Mouse (Mus musculus) G1E (cell line): ENCODE data around the gene Olfr1274-ps.
"Not testable (repeated sequence)": the region's sequence is repeated elsewhere in the genome, so short reads cannot be mapped to it uniquely, and the experiment has no call there.

Experiments
- CTCF ChIP-seq: IDR thresholded peaks from 2 replicates; pipeline ENCODE4 v1.5.1; 2012; ENCODE audit warnings: low read depth, low read length, inconsistent platforms, mixed read lengths
- GATA1 ChIP-seq: IDR thresholded peaks from 2 replicates; pipeline ENCODE4 v1.6.1; 2012; ENCODE audit warnings: borderline replicate concordance, low read length, inconsistent platforms, mixed read lengths
- GATA2 ChIP-seq: IDR thresholded peaks from 2 replicates; pipeline ENCODE4 v1.6.1; 2012; ENCODE audit warnings: low read depth, low read length, inconsistent platforms, borderline replicate concordance
- POLR2AphosphoS5 ChIP-seq: IDR thresholded peaks from 2 replicates; pipeline ENCODE4 v1.6.1; 2012; ENCODE audit warnings: low read depth, low read length, inconsistent platforms; ENCODE audit not compliant: insufficient replicate concordance
- TAL1 ChIP-seq: conservative IDR thresholded peaks from 2 replicates; pipeline ENCODE4 v1.6.1; 2012; ENCODE audit warnings: low read depth, low read length, inconsistent platforms, mixed read lengths

GRCm38 (mm10) chr2:90398633-90399107 lies at the start of gene Olfr1274-ps:
- TF ChIP-seq CTCF, GATA1, TAL1, GATA2, POLR2AphosphoS5: not testable (repeated sequence)
